Mouse (Mus musculus): ENCODE measurements around the gene Slc4a5. TPM values are rescaled to one million over a fixed set of nuclear protein-coding genes. Genes with fewer than 3 reads are reported as not detected.

Slc4a5 gene
- total and polyA plus RNA-seq, 3 experiments: 0.04 TPM; not detected in 2

DNA sequence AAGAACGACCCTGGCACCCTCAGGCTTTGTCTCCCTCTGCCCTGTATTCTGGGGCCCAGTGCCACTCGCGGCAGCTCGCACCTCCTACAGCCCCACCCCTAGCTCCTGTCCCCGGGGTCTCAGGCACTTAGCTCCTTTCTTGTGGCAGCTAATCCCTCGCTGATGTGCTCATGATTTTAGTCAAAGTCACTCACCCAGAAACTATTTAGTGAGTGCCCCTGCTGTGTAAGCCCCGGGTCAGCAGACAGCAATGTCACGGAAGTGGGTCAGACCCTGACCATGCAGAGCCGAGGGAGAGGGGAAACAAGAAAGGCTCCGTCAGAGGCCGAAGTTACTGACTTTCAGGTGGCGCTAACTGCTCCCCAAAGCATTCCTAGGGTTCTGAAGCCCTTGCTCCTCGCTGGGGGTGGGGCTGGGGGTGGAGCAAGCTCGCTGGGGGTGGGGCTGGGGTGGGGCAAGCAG lies 14.7 kb downstream of the Slc4a5 start:
- no peak overlapping the region for H3K9ac ChIP-seq (ENCODE audit: control insufficient read depth, low read depth, low read length, poor library complexity, severe bottlenecking)
- no peaks in the 10 kb centered on the region for H3K9me3 ChIP-seq (replicated peaks; ENCODE audit: insufficient read depth, low read length)
- DNase-seq (ENCODE audit: low read depth, low spot score): no peak
- H3K4me1 ChIP-seq (ENCODE audit: control insufficient read depth in 1 of 2, insufficient read depth in 2 of 2, low read length in 2 of 2): no peaks in the 10 kb centered on the region
- H3K79me2 ChIP-seq (ENCODE audit: control insufficient read depth, insufficient read depth, low read length, poor library complexity): no peaks in the 10 kb centered on the region
- TF ChIP-seq CTCF (IDR thresholded peaks at IDR 0.05 in 2 of 3, conservative IDR thresholded peaks at IDR 0.05 in 1 of 3; ENCODE audit: control insufficient read depth in 1 of 3, insufficient read depth in 1 of 3, low read depth in 2 of 3, low read length in 3 of 3, poor library complexity in 1 of 3, severe bottlenecking in 1 of 3) (no peak), BHLHE40 (IDR thresholded peaks at IDR 0.05; ENCODE audit: borderline replicate concordance, low read depth, low read length) (no peak), MYC (IDR thresholded peaks at IDR 0.05; ENCODE audit: low read depth, low read length) (no peak), MAX (IDR thresholded peaks at IDR 0.05; ENCODE audit: low read length) (no peak), GATA1 (IDR thresholded peaks at IDR 0.05; ENCODE audit: low read depth, low read length) (no peak), MYB (IDR thresholded peaks at IDR 0.05; ENCODE audit: low read depth, low read length) (no peak), GABPA (IDR thresholded peaks at IDR 0.05; ENCODE audit: low read depth, low read length) (no peak), TCF12 (IDR thresholded peaks at IDR 0.05; ENCODE audit: low read depth, low read length) (no peak), MEF2A (IDR thresholded peaks at IDR 0.05; ENCODE audit: extremely low read depth, insufficient replicate concordance, low read depth, low read length, poor library complexity, severe bottlenecking) (no peak), JUND (IDR thresholded peaks at IDR 0.05; ENCODE audit: low read depth, low read length) (no peak), ZMIZ1 (IDR thresholded peaks at IDR 0.05; ENCODE audit: low read depth, low read length) (no peak), NRF1 (IDR thresholded peaks at IDR 0.05; ENCODE audit: insufficient read depth, low read depth, low read length, poor library complexity, severe bottlenecking) (no peak), TAL1 (IDR thresholded peaks at IDR 0.05; ENCODE audit: low read length) (no peak), ZKSCAN1 (IDR thresholded peaks at IDR 0.05; ENCODE audit: low read depth, low read length) (no peak), NELFE (IDR thresholded peaks at IDR 0.05; ENCODE audit: low read depth, low read length) (no peak)
- H3K27ac ChIP-seq (ENCODE audit: control insufficient read depth, low read depth, low read length): no peak overlapping the region
- H3K36me3 ChIP-seq (ENCODE audit: control insufficient read depth in 1 of 2, insufficient read depth in 2 of 2, low read length in 2 of 2): no peaks in the 10 kb centered on the region
- no peak overlapping the region for H3K4me3 ChIP-seq (ENCODE audit: control insufficient read depth in 1 of 2, insufficient read depth in 1 of 2, low read depth in 2 of 2, low read length in 2 of 2)
- H3K27me3 ChIP-seq (ENCODE audit: control insufficient read depth in 1 of 2, insufficient read depth in 2 of 2, low read length in 2 of 2): peaks cover 13 to 18% of the 10 kb centered on the region in 2 experiments

DNA sequence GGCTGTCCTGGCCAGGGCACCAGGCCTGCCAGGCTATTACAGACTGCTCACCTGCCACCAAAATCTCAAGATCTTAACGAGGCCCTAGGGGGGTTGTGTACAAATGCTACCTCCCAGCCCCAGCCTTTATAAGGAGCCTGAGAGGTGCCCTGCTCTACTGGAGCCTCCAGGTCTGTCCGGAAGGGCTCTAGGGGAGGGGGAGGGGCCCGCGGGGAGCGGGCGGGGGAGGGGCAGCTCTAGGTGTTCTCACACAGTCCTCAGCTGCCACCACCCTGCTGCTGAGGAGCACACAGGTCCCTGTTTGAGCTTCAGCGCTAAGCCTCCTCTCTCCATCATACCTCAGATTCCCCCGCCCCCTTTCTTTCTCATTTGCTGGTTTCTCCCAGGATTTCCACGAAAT lies 17.5 kb downstream of the Slc4a5 start:
- H3K9ac ChIP-seq (ENCODE audit: control insufficient read depth, low read depth, low read length, poor library complexity, severe bottlenecking): no peak overlapping the region
- H3K27me3 ChIP-seq (ENCODE audit: control insufficient read depth in 1 of 2, insufficient read depth in 2 of 2, low read length in 2 of 2): peaks cover 0 to 12% of the 10 kb centered on the region in 2 experiments; a peak in 3 of 4 replicates
- H3K27ac ChIP-seq (ENCODE audit: control insufficient read depth, low read depth, low read length): no peak overlapping the region
- no peaks in the 10 kb centered on the region for H3K4me1 ChIP-seq (ENCODE audit: control insufficient read depth in 1 of 2, insufficient read depth in 2 of 2, low read length in 2 of 2)
- H3K9me3 ChIP-seq (replicated peaks; ENCODE audit: insufficient read depth, low read length): no peaks in the 10 kb centered on the region
- TF ChIP-seq HCFC1 (IDR thresholded peaks at IDR 0.05; ENCODE audit: low read depth, low read length) (no peak), TCF12 (IDR thresholded peaks at IDR 0.05; ENCODE audit: low read depth, low read length) (no peak), RCOR1 (IDR thresholded peaks at IDR 0.05; ENCODE audit: low read depth, low read length) (no peak), USF1 (IDR thresholded peaks at IDR 0.05; ENCODE audit: low read depth, low read length) (no peak), SIN3A (IDR thresholded peaks at IDR 0.05; ENCODE audit: low read length) (no peak), ZNF384 (IDR thresholded peaks at IDR 0.05; ENCODE audit: low read depth, low read length) (no peak), KAT2A (conservative IDR thresholded peaks at IDR 0.05; ENCODE audit: low read depth, low read length) (no peak), TBP (IDR thresholded peaks at IDR 0.05; ENCODE audit: low read depth, low read length) (no peak)
- H3K36me3 ChIP-seq (ENCODE audit: control insufficient read depth in 1 of 2, insufficient read depth in 2 of 2, low read length in 2 of 2): no peaks in the 10 kb centered on the region
- H3K4me3 ChIP-seq (ENCODE audit: control insufficient read depth in 1 of 2, insufficient read depth in 1 of 2, low read depth in 2 of 2, low read length in 2 of 2): no peak overlapping the region
- H3K79me2 ChIP-seq (ENCODE audit: control insufficient read depth, insufficient read depth, low read length, poor library complexity): no peaks in the 10 kb centered on the region
- DNase-seq (ENCODE audit: low read depth, low spot score): no peak
